Mouse (Mus musculus) brain, embryonic 14.5 days (tissue): ENCODE results near the gene Tcf7l2. TPM values are rescaled to one million over a fixed set of nuclear protein-coding genes. Genes with fewer than 3 reads are reported as not detected.
A peak's percentile ranks its signal among the peaks of the same experiment; 100 is the strongest.

Experiments
- DNase-seq: peaks from one replicate; pipeline ENCODE4 v3.0.0-alpha.2; 2011; ENCODE audit warnings: low read depth
- CTCF ChIP-seq: fragments of 200-500 bp; IDR thresholded peaks from 2 replicates; pipeline ENCODE4 v1.5.1; 2012; ENCODE audit warnings: inconsistent platforms, mild to moderate bottlenecking, moderate library complexity, borderline replicate concordance; ENCODE audit not compliant: insufficient read depth, insufficient read length; ENCODE audit errors: extremely low read depth
- POLR2A ChIP-seq: fragments of 200-500 bp; IDR thresholded peaks from 2 replicates; pipeline ENCODE4 v1.6.1; 2012; ENCODE audit warnings: mild to moderate bottlenecking, inconsistent platforms, borderline replicate concordance; ENCODE audit not compliant: poor library complexity, insufficient read depth, insufficient read length, severe bottlenecking; ENCODE audit errors: extremely low read depth
- polyA plus RNA-seq: library from polyadenylated mRNA; depleted of rRNA; stranded (reverse); fragments of >200 nt; gene quantifications from 2 replicates; pipeline ENCODE4 v1.2.3, GENCODE M21; 2012; rRNA removed

Tcf7l2 gene
- 222 and 296 TPM in 2 replicates for polyA plus RNA-seq

DNA sequence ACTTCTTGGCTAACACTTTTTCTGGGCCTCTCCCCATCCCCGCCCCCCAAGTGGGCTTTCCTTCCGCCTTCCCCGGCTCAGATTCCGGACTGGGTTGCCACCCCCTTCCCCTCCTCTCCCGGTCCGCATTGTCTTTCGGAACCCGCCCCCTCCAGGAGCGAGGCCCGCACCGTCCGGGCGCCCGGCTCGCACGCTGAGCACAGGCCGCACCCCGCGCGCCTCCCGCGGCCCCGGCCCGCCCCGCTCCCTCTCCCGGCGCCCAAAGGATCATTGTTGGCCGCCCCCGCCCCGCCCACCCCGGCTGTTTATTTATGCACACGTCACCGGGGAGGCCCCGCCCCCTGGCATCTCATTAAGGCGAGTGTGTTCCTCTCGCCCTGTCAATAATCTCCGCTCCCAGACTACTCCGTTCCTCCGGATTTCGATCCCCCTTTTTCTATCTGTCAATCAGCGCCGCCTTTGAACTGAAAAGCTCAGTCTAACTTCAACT, at the start of gene Tcf7l2:
Tcf7l2 (plus strand) TSS at position 382 of the 490 bp plus-strand sequence.
- no peak for TF ChIP-seq CTCF
- 0 out of 2 replicates have a peak, but pooled peaks have one; percentile 23 for TF ChIP-seq POLR2A
- peak; percentile 97 for DNase-seq

- TF ChIP-seq POLR2A (no peak), CTCF (no peak)
- peak; percentile 62 for DNase-seq
These were observed 47.0 kb upstream of the Tcf7l2 start for GRCm38 (mm10) chr19:55694651-55695050.

- TF ChIP-seq CTCF (no peak), POLR2A (no peak)
- DNase-seq, result peak; percentile 42
These were observed 46.2 kb upstream of the Tcf7l2 start for GRCm38 (mm10) chr19:55695418-55695817.

- TF ChIP-seq POLR2A, result no peak
- no peak for TF ChIP-seq CTCF
- DNase-seq, result no peak
These were observed 42.7 kb upstream of the Tcf7l2 start for GRCm38 (mm10) chr19:55698892-55699291.

- no peak for TF ChIP-seq CTCF
- no peak for TF ChIP-seq POLR2A
- no peak for DNase-seq
These were observed 41.4 kb upstream of the Tcf7l2 start for GRCm38 (mm10) chr19:55700214-55700568.

DNA sequence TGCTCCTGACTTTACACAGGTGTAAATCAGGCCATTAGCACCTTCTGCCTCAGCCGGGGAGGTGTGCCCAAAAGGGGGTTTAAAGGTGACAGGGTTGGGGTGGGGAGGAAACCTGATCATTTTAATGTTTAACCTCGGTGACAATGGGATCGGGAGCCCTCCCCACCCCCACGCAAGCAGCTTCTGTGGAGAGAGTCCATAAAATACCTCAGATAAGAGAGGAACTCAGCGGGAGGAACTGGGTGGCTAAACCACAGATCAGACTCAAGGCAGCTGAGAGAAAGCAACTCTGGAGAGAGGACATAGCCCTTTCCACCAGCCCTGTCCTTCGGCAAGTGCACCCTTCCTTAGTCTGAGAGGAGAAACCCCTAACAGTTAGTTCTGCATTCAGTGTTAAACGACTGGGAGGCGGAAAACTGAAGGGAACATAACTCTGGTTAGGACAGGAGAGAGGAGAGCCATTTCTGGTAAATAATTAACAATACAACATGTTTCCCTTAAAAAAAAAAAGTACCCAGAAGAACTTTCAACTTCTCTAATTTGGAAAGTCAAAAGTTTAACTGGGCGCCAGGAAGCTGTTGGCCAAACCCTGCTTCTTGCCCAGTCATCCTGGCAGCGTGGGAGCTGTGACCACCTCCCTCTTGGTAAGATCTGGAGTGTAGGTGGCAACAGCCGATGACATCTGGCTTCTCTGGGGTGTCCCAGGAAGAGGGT, 40.9 kb upstream of the Tcf7l2 start:
- no peak for DNase-seq
- TF ChIP-seq POLR2A, result no peak
- TF ChIP-seq CTCF, result no peak

DNA sequence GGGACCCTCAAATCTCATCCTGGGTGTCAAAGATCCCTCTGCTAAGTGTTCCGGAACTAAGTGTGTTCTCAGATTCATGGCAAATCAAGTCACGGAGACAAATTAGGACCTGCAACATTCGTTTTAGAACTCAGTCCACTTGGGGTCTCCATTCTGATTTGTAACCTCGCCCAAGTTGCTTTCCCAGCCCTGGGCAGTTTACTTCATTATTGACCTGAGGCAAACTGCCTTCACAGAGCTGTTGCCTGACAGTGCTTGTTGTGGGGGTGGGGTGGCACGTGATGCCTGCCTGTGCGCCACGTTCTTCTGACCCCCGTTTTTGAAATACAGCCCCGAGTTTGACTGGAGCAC, 40.4 kb upstream of the Tcf7l2 start:
- DNase-seq, result no peak
- TF ChIP-seq POLR2A (no peak), CTCF (no peak)

DNA sequence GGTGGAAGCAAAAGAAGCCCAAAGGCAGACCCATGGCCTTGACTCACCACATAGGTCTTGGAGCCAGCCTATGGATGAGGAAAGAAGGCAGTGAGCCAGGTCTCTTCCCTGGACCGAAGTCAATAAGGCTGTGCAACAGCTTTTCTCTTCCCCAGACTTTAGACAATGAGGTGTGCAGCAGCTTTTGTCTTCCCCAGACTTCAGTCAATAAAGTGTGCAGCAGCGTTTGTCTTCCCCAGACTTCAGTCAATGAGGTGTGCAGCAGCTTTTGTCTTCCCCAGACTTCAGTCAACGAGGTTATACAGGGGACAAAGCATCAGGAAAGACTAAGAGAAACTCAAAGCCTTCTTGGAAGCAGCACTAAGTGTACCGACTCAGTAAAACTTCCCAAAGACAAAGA, 39.5 kb upstream of the Tcf7l2 start:
- no peak for DNase-seq
- no peak for TF ChIP-seq POLR2A
- TF ChIP-seq CTCF, result no peak

DNA sequence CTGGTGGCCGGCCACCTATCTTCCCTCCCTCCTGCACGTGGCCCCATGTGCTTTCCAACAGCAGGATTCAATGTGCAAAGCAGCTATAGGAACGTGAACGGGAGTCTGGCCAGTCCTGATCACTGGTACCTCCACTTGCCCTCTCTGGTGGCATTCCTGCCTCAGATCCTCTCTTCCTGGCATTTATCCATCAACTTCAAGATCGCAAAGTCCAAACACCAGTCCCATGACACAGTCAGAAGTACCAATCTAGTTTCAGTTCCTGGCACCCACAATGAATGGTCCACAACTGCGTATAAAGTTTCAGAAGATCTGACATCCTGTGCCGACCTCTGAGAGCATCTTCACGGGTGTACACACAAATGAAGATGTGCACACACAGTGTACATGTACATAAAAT, 38.9 kb upstream of the Tcf7l2 start:
- TF ChIP-seq POLR2A (no peak), CTCF (no peak)
- DNase-seq, result no peak

- DNase-seq, result peak; percentile 51
- TF ChIP-seq POLR2A (no peak), CTCF (no peak)
These were observed 37.5 kb upstream of the Tcf7l2 start for GRCm38 (mm10) chr19:55704071-55704470.

DNA sequence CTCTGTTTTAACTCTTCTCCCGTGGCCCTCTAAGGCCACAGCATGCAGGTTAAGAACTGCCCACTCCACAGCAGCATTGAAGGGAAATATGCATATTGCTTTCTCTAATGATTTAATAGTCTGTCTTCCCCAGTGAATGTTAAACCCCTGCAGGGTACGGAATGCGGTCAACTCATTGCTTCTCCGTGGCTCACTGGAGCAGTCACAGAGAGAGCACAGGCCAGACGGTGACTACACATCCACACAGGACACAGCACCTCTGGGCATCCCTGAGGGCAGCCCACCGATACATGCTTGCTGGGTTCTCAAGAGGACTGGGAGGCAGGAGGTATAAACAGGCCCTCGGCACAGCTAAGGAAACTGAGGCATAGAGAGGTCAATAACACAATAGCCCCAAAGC, 35.3 kb upstream of the Tcf7l2 start:
- TF ChIP-seq CTCF (no peak), POLR2A (no peak)
- DNase-seq, result no peak

DNA sequence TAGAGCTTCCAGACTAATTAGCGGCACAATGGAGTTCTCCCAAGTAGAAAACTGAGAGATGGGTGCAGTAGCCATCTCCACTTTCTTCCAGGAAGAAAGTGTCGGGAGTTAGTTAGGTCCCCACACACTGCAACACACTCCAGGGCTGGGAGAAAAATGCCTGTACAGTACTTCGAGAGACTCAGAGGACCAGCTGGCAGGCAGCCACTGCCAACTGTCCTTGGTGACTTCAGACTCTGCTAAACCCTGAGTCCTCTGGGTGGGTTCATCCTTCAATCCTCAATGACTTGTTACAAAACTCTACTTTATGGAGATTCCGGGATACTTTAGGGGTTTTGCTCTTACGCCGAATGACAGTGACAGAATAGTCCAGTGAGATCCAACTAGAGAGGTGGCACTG, 34.8 kb upstream of the Tcf7l2 start:
- TF ChIP-seq POLR2A (no peak), CTCF (no peak)
- no peak for DNase-seq

GRCm38 (mm10) chr19:55708031-55708554, 33.5 kb upstream of the Tcf7l2 start:
- TF ChIP-seq POLR2A (no peak), CTCF (no peak)
- no peak for DNase-seq

DNA sequence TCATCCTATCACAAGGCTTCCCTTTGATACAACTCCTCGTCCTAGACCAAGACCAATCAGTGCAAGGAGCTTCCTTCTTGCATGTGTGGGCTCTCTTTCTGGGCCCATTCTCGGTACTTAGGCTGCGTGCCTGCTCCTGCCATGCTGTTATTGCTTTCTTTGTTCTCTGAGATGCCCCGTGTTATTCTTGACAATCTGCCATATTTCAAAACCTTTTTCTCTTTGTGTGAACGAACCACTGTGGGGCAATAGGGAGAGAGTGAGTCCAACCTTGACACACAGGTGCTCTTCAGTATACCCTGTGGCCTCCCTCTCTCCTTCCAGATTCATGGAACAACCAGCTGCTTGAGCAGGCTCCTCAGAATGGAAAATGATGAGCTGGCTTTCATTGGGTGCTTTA, 30.8 kb upstream of the Tcf7l2 start:
- DNase-seq, result no peak
- TF ChIP-seq POLR2A (no peak), CTCF (no peak)
